Mouse (Mus musculus): ENCODE measurements around the gene Rapgef5. TPM values are rescaled to one million over a fixed set of nuclear protein-coding genes. Genes with fewer than 3 reads are reported as not detected.

The Rapgef5 gene
- polyA plus RNA-seq, 1 experiment from 2014 or later: 7.9 TPM

GRCm38 (mm10) chr12:117638833-117639232 lies 122.6 kb downstream of the Rapgef5 start:
- H3K4me3 ChIP-seq (ENCODE audit: low read depth, low read length): no peak overlapping the region
- no peak overlapping the region for H3K27ac ChIP-seq (ENCODE audit: low read depth, low read length)
- 92% methylated on average over 2 of the region's 2 CpGs for WGBS
- no peak for ATAC-seq (replicated peaks; ENCODE audit: low FRiP score)
- no peaks in the 10 kb centered on the region for H3K9me3 ChIP-seq (ENCODE audit: control insufficient read depth, low read length)
- no peak overlapping the region for H3K4me2 ChIP-seq (ENCODE audit: low read depth, low read length, severe bottlenecking)
- no peaks in the 10 kb centered on the region for H3K4me1 ChIP-seq (replicated peaks; ENCODE audit: control insufficient read depth, insufficient read depth, low read length)
- H3K9ac ChIP-seq (ENCODE audit: low read length): no peak overlapping the region
- no peak for DNase-seq (ENCODE audit: low spot score)
- H3K36me3 ChIP-seq (ENCODE audit: control insufficient read depth, insufficient read depth, low read length): no peaks in the 10 kb centered on the region
- no peaks in the 10 kb centered on the region for H3K27me3 ChIP-seq (ENCODE audit: control insufficient read depth, insufficient read depth, low read length)

GRCm38 (mm10) chr12:117639356-117640121 lies 123.3 kb downstream of the Rapgef5 start:
- no peak overlapping the region for H3K9ac ChIP-seq (ENCODE audit: low read length)
- WGBS: 82% methylated on average over 6 of the region's 6 CpGs
- H3K9me3 ChIP-seq (ENCODE audit: control insufficient read depth, low read length): no peaks in the 10 kb centered on the region
- DNase-seq (ENCODE audit: low spot score) (no peak), ATAC-seq (replicated peaks; ENCODE audit: low FRiP score) (no peak)
- no peaks in the 10 kb centered on the region for H3K4me1 ChIP-seq (replicated peaks; ENCODE audit: control insufficient read depth, insufficient read depth, low read length)
- no peaks in the 10 kb centered on the region for H3K36me3 ChIP-seq (ENCODE audit: control insufficient read depth, insufficient read depth, low read length)
- no peak overlapping the region for H3K4me2 ChIP-seq (ENCODE audit: low read depth, low read length, severe bottlenecking)
- no peaks in the 10 kb centered on the region for H3K27me3 ChIP-seq (ENCODE audit: control insufficient read depth, insufficient read depth, low read length)
- H3K27ac ChIP-seq (ENCODE audit: low read depth, low read length): no peak overlapping the region
- H3K4me3 ChIP-seq (ENCODE audit: low read depth, low read length): no peak overlapping the region

GRCm38 (mm10) chr12:117642512-117642911 lies 126.2 kb downstream of the Rapgef5 start:
- H3K9ac ChIP-seq (ENCODE audit: low read length): no peak overlapping the region
- no peaks in the 10 kb centered on the region for H3K36me3 ChIP-seq (ENCODE audit: control insufficient read depth, insufficient read depth, low read length)
- 89% methylated on average over 2 of the region's 2 CpGs for WGBS
- no peaks in the 10 kb centered on the region for H3K9me3 ChIP-seq (ENCODE audit: control insufficient read depth, low read length)
- H3K27ac ChIP-seq (ENCODE audit: low read depth, low read length): no peak overlapping the region
- H3K4me3 ChIP-seq (ENCODE audit: low read depth, low read length): no peak overlapping the region
- ATAC-seq (replicated peaks; ENCODE audit: low FRiP score) (no peak), DNase-seq (ENCODE audit: low spot score) (no peak)
- no peaks in the 10 kb centered on the region for H3K4me1 ChIP-seq (replicated peaks; ENCODE audit: control insufficient read depth, insufficient read depth, low read length)
- H3K4me2 ChIP-seq (ENCODE audit: low read depth, low read length, severe bottlenecking): no peak overlapping the region
- no peaks in the 10 kb centered on the region for H3K27me3 ChIP-seq (ENCODE audit: control insufficient read depth, insufficient read depth, low read length)

DNA sequence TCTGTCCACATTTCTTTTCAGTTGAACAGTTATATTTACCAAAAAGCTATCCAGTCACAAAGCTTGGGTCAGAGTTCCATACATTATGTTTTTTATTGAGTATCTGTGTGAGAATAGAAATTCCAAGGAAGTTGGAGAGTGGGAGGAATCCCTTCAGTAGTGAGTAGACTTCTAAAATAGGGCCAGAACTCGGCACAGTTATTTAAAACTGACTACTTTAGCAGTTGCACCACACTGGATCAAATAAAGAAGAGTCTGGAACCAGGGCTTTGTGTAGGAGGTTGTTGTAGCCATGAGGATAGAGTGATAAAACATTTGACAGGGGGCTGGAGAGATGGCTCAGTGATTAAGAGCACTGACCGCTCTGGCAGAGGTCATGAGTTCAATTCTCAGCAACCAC lies 129.5 kb downstream of the Rapgef5 start:
- no peak for DNase-seq (ENCODE audit: low spot score)
- no peak overlapping the region for H3K27ac ChIP-seq (ENCODE audit: low read depth, low read length)
- no peak overlapping the region for H3K4me3 ChIP-seq (ENCODE audit: low read depth, low read length)
- H3K27me3 ChIP-seq (ENCODE audit: control insufficient read depth, insufficient read depth, low read length): no peaks in the 10 kb centered on the region
- ATAC-seq (replicated peaks; ENCODE audit: low FRiP score): no peak
- no peaks in the 10 kb centered on the region for H3K36me3 ChIP-seq (ENCODE audit: control insufficient read depth, insufficient read depth, low read length)
- no peaks in the 10 kb centered on the region for H3K9me3 ChIP-seq (ENCODE audit: control insufficient read depth, low read length)
- WGBS: 86% methylated on average over 2 of the region's 2 CpGs
- no peaks in the 10 kb centered on the region for H3K4me1 ChIP-seq (replicated peaks; ENCODE audit: control insufficient read depth, insufficient read depth, low read length)
- H3K9ac ChIP-seq (ENCODE audit: low read length): no peak overlapping the region
- H3K4me2 ChIP-seq (ENCODE audit: low read depth, low read length, severe bottlenecking): no peak overlapping the region

GRCm38 (mm10) chr12:117653920-117654472 lies 137.7 kb downstream of the Rapgef5 start:
- ATAC-seq (replicated peaks; ENCODE audit: low FRiP score) (no peak), DNase-seq (ENCODE audit: low spot score) (no peak)
- Histone ChIP-seq H3K27ac (ENCODE audit: low read depth, low read length) (no peak overlapping the region), H3K4me2 (ENCODE audit: low read depth, low read length, severe bottlenecking) (no peak overlapping the region), H3K9ac (ENCODE audit: low read length) (no peak overlapping the region), H3K4me1 (replicated peaks; ENCODE audit: control insufficient read depth, insufficient read depth, low read length) (no peaks in the 10 kb centered on the region; the same call in 1 of the 2 replicates), H3K9me3 (ENCODE audit: control insufficient read depth, low read length) (no peaks in the 10 kb centered on the region), H3K4me3 (ENCODE audit: low read depth, low read length) (no peak overlapping the region), H3K27me3 (ENCODE audit: control insufficient read depth, insufficient read depth, low read length) (no peaks in the 10 kb centered on the region), H3K36me3 (ENCODE audit: control insufficient read depth, insufficient read depth, low read length) (no peaks in the 10 kb centered on the region)
- 83% methylated on average over 8 of the region's 8 CpGs for WGBS

DNA sequence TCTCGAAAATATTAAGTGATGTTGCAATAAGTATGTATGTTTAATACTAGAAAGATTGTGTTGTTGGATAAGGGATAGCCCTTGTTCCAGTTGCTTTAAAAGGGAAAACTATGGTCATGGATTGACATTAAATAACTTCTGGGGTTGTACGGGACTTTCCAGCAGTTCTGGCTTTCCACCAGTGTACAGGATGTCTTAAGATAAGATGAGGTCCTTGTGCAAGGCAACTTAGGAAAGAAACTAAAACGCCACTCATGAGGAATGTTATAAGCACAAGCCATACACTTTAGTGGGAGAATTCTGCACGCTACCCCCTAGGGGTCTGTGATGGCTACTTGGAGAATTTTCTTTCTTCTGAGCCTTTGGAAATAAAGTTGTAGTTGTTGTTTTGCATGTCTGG lies 140.7 kb downstream of the Rapgef5 start:
- no peaks in the 10 kb centered on the region for H3K9me3 ChIP-seq (ENCODE audit: control insufficient read depth, low read length)
- WGBS: 84% methylated on average over 4 of the region's 4 CpGs
- no peaks in the 10 kb centered on the region; the same call in 1 of the 2 replicates for H3K4me1 ChIP-seq (replicated peaks; ENCODE audit: control insufficient read depth, insufficient read depth, low read length)
- H3K27ac ChIP-seq (ENCODE audit: low read depth, low read length): no peak overlapping the region
- DNase-seq (ENCODE audit: low spot score): no peak
- no peak overlapping the region for H3K9ac ChIP-seq (ENCODE audit: low read length)
- ATAC-seq (replicated peaks; ENCODE audit: low FRiP score): no peak
- no peaks in the 10 kb centered on the region for H3K36me3 ChIP-seq (ENCODE audit: control insufficient read depth, insufficient read depth, low read length)
- no peak overlapping the region for H3K4me2 ChIP-seq (ENCODE audit: low read depth, low read length, severe bottlenecking)
- no peaks in the 10 kb centered on the region for H3K27me3 ChIP-seq (ENCODE audit: control insufficient read depth, insufficient read depth, low read length)
- no peak overlapping the region for H3K4me3 ChIP-seq (ENCODE audit: low read depth, low read length)

DNA sequence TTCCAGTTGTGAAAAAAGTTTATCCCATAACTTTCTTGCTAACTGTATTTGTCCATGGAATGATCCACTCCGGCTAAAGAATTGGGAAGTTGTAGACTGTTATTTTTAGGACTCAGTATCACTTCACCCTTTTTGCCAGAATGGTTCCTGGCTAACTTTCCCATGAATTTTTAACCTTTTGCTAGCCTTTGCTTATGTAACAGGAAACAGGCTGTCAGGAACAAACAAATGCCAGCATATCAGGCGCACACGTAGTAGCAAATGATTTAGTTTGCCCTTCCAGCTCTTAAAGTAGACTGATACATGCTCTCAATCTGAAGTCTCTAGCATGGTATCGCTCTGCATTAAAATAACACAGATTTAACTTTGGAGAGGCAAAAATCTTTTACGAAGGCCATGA lies 141.5 kb downstream of the Rapgef5 start:
- no peaks in the 10 kb centered on the region; the same call in 1 of the 2 replicates for H3K4me1 ChIP-seq (replicated peaks; ENCODE audit: control insufficient read depth, insufficient read depth, low read length)
- no peak overlapping the region for H3K4me2 ChIP-seq (ENCODE audit: low read depth, low read length, severe bottlenecking)
- H3K4me3 ChIP-seq (ENCODE audit: low read depth, low read length): no peak overlapping the region
- no peak overlapping the region for H3K27ac ChIP-seq (ENCODE audit: low read depth, low read length)
- no peaks in the 10 kb centered on the region for H3K36me3 ChIP-seq (ENCODE audit: control insufficient read depth, insufficient read depth, low read length)
- WGBS: 89% methylated on average over 5 of the region's 5 CpGs
- ATAC-seq (replicated peaks; ENCODE audit: low FRiP score): no peak
- no peak overlapping the region for H3K9ac ChIP-seq (ENCODE audit: low read length)
- DNase-seq (ENCODE audit: low spot score): no peak
- H3K27me3 ChIP-seq (ENCODE audit: control insufficient read depth, insufficient read depth, low read length): no peaks in the 10 kb centered on the region
- no peaks in the 10 kb centered on the region for H3K9me3 ChIP-seq (ENCODE audit: control insufficient read depth, low read length)

- Histone ChIP-seq H3K27ac (ENCODE audit: low read depth, low read length) (no peak overlapping the region), H3K9ac (ENCODE audit: low read length) (no peak overlapping the region), H3K4me2 (ENCODE audit: low read depth, low read length, severe bottlenecking) (0 out of 2 replicates have a peak overlapping the region, but pooled peaks have one; percentile 3), H3K4me1 (replicated peaks; ENCODE audit: control insufficient read depth, insufficient read depth, low read length) (no peaks in the 10 kb centered on the region; the same call in 1 of the 2 replicates), H3K27me3 (ENCODE audit: control insufficient read depth, insufficient read depth, low read length) (no peaks in the 10 kb centered on the region), H3K36me3 (ENCODE audit: control insufficient read depth, insufficient read depth, low read length) (no peaks in the 10 kb centered on the region), H3K4me3 (ENCODE audit: low read depth, low read length) (no peak overlapping the region), H3K9me3 (ENCODE audit: control insufficient read depth, low read length) (no peaks in the 10 kb centered on the region)
- ATAC-seq (replicated peaks; ENCODE audit: low FRiP score) (no peak), DNase-seq (ENCODE audit: low spot score) (no peak)
- 22% methylated on average over 6 of the region's 6 CpGs for whole genome bisulfite sequencing
Observed at GRCm38 (mm10) chr12:117658821-117659220, 142.5 kb downstream of the Rapgef5 start.

- Histone ChIP-seq H3K4me2 (ENCODE audit: low read depth, low read length, severe bottlenecking) (no peak overlapping the region), H3K4me1 (replicated peaks; ENCODE audit: control insufficient read depth, insufficient read depth, low read length) (no peaks in the 10 kb centered on the region; the same call in 1 of the 2 replicates), H3K9me3 (ENCODE audit: control insufficient read depth, low read length) (no peaks in the 10 kb centered on the region), H3K4me3 (ENCODE audit: low read depth, low read length) (no peak overlapping the region), H3K27ac (ENCODE audit: low read depth, low read length) (no peak overlapping the region), H3K27me3 (ENCODE audit: control insufficient read depth, insufficient read depth, low read length) (no peaks in the 10 kb centered on the region), H3K36me3 (ENCODE audit: control insufficient read depth, insufficient read depth, low read length) (no peaks in the 10 kb centered on the region), H3K9ac (ENCODE audit: low read length) (no peak overlapping the region)
- WGBS: 33% methylated on average over 4 of the region's 4 CpGs
- DNase-seq (ENCODE audit: low spot score) (no peak), ATAC-seq (replicated peaks; ENCODE audit: low FRiP score) (no peak)
Observed at GRCm38 (mm10) chr12:117660361-117660760, 144.1 kb downstream of the Rapgef5 start.

Data from forebrain, embryonic 11.5 days (tissue).